Comparison of ENCODE assay signal across 1 mouse cellular context in genomic region chr5:121220732-121221301, GRCm38 (mm10).
TF ChIP-seq lines count a peak whose summit lies in the region.

No protein-coding gene starts in this region.

TF ChIP-seq in MEL, 35 proteins besides CTCF, POLR2A, EP300 and RAD21 (continued from another document):
- TF ChIP-seq MAZ (IDR thresholded peaks at IDR 0.05; ENCODE audit: low read depth, low read length) (no peak), UBTF (IDR thresholded peaks at IDR 0.05; ENCODE audit: borderline replicate concordance, insufficient read depth, low read depth, low read length) (no peak), MXI1 (IDR thresholded peaks at IDR 0.05; ENCODE audit: low read depth, low read length) (peak; percentile 48), ZMIZ1 (IDR thresholded peaks at IDR 0.05; ENCODE audit: low read depth, low read length) (no peak)
